Mouse (Mus musculus) CH12F3 (cell line): ENCODE measurements around the gene Arel1.

Experiments
- in situ Hi-C: fragments of 300-500 bp; cut with MboI; formaldehyde crosslinking; loops from 2 replicates; pipeline ENCODE4 v1.14.3; 2020; ENCODE audit warnings: low sequenced_read_pairs

The Arel1 gene

DNA sequence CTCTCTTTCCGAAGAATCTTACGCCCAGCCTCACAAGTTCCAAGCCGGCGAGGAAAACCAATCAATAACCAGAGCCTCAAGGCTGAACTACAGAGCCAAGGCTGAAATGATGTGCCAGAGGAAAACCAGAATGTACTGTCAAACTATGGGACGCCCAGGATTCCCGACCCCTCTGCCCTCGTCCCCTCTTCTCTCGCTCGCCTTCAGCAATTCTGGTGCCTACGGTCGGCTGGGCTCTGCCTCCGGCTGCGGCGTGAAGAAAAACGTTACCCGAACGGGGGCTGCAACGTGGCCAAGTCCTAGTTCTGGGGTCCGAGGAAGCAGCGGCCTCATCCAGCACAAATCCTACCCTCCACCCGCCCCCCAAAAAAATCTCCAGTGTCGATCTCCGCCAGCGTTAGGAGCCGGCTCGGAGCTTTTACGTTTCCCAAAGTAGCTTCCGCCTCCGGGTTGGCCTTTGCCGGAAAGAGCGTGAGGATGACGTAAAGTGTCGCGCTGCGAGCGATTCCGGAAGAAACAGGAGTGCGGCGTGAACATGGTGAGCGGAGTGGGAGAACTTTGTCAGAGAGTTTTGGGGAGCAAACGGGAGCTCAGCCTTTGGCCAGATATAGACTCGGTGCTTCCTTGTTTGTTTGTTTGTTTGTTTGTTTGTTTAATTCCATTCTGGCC is at the start of gene Arel1, which contains the start of gene Fcf1:
Arel1 (minus strand) TSS at position 473 of the 669 bp plus-strand sequence.
Fcf1 (plus strand) TSS at position 470 of the 669 bp plus-strand sequence.
- in situ Hi-C loops = no loop called here

DNA sequence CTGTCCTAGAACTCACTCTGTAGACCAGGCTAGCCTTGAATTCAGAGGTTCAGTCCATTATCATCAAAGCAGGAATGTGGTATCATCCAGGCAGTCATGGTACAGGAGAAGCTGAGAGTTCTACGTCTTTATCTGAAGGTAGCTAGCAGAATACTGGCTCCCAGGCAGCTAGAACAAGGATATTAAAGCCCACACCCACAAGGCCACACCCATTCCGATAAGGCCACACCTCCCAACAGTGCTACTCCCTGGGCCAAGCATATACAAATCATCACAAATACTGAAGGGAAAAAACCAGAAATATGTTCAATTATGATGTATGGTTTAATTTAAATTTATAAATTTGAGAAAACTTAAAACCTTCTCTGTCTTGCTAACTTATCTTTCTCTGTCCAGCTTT is 41.5 kb upstream of the Arel1 start:
- in situ Hi-C loops = no loop called here

DNA sequence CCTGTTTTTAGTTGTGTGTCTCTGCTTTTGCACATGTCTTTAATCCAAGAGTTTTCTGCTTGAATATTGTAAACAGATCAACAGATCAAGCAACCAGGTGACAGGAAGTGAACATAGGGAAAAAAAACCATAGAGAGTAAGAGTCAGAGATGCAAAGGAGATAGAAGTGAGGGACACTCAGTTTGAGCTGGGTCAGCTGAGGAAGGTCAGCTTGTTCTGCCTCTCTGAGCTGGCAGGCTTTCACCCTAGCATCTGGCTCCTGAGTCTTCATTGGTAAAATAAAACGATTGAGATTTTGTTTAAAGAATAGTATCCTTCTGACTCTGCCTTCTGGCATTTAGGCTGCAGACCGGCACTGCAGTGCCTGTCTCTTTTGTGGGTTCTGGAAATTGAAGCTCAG is 39.8 kb upstream of the Arel1 start:
- in situ Hi-C loops = no loop called here

DNA sequence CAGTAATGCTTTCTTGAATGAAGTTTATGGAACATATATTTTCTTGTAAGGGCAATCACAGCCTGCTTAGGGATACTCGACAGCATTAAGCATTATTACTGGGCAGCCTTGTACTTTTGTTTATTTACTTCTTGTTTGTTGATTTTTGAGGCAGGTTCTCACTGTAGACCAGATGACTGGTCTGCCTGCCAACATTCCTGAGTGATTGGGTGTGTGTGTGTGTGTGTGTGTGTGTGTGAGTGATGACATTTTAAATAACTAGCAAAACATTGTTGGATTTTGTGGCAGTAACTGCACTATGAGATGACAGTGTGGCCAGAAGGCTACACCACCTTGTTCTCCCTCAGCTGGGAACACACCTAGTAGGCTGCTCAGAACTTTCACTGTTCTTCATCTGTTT is 39.1 kb upstream of the Arel1 start:
- in situ Hi-C loops = no loop called here

DNA sequence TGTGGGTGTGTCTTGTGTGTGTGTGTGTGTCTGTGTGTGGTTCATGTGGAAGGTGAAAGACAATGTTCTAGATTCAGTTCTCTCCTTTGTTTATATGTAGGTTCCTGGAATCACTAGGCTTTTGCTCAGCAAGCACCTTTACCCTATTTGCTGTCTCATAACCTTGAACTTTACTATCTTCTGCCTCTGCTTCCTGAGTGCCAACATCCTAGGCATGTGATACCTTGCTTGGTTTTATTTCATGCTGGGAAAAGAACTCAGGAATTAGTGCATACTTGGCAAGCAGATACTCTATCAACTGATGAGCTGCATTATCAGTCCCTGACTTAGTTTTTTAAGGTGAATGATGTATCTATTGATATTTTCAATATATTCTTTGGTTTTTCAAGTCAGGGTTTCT is 36.3 kb upstream of the Arel1 start:
- in situ Hi-C loops = no loop called here

DNA sequence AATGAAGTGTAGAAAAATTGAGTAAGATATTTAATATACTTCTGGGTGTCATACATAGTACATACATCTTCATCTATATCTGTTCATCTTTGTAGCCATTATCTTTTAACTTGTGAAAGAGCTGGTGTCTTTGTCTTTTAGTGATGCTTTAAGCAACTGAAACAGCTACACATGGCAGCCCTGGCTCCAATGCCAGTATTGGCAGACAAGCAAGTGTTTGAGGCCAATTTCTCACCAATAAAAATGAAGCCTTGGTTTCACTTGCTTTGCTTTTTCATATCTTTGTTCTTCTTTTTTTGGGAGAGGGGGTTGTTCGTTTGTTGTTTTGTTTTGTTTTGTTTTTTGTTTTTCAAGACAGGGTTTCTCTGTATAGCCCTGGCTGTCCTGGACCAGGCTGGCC is 35.5 kb upstream of the Arel1 start:
- in situ Hi-C loops = no loop called here

DNA sequence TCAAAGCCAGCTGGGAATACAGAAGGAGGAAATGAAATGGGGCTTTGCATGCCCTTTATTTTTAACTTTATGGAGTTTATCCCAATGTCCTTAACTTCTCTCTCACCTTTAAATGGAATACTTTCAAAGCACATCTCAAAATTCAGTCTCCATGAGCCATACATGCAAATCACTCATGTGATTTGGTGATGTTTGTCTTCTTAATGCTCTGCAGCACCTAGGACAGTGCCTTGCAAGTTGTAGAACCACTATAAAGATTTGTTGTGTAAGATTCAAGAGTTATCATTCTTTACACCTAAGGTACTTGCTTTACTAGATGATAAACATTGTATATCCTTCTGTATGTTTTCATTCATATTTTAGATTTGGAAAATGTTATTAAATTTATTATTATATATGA is 28.4 kb upstream of the Arel1 start:
- in situ Hi-C loops = no loop called here

DNA sequence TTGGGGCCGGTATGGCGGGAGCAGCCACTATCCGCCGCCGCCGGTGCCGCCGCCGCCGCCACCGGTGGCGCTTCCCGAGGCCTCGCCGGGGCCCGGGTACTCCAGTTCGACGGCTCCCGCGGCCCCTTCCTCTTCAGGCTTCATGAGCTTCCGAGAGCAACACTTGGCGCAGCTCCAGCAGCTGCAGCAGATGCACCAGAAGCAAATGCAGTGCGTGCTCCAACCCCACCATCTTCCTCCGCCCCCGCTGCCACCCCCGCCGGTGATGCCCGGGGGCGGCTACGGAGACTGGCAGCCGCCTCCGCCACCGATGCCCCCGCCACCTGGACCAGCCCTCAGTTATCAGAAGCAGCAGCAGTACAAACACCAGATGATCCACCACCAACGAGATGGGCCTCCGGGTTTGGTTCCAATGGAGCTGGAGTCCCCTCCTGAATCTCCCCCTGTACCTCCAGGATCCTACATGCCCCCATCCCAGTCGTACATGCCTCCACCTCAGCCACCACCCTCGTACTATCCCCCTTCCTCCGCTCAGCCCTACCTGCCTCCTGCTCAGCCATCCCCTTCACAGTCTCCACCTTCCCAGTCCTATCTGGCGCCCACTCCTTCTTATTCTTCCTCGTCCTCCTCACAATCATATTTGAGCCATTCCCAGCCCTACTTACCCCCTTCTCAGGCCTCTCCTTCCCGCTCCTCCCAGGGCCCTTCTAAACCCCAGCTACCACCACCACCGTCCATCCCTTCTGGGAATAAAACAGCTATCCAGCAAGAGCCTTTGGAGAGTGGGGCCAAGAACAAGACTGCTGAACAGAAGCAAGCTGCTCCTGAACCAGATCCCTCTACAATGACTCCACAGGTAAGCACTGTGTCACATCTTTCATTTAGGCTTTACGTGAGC is 26.1 kb upstream of the Arel1 start:
- in situ Hi-C loops = no loop called here

DNA sequence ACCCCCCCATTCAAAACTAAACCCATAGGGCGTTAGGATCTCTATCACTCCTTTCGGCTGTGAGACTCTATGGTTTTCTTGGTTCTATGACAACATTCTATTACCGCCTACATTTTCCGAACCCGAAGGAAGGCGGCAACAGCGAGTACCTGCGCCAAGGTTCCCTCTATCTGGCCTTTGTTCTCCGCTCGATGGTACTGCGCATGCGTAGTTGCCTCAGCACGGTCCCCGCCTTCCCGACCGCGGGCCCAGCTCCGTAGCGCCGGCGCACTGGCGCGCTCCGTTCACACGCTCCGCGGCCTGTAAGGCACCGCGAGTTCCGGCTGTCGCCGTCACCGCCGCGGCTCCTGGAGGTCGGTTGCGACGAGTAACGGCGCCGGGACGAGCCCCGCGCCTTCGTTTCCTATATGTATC is 25.4 kb upstream of the Arel1 start, which contains the start of gene Ylpm1:
Ylpm1 (plus strand) TSS at position 239 of the 414 bp plus-strand sequence.
- in situ Hi-C loops = no loop called here

DNA sequence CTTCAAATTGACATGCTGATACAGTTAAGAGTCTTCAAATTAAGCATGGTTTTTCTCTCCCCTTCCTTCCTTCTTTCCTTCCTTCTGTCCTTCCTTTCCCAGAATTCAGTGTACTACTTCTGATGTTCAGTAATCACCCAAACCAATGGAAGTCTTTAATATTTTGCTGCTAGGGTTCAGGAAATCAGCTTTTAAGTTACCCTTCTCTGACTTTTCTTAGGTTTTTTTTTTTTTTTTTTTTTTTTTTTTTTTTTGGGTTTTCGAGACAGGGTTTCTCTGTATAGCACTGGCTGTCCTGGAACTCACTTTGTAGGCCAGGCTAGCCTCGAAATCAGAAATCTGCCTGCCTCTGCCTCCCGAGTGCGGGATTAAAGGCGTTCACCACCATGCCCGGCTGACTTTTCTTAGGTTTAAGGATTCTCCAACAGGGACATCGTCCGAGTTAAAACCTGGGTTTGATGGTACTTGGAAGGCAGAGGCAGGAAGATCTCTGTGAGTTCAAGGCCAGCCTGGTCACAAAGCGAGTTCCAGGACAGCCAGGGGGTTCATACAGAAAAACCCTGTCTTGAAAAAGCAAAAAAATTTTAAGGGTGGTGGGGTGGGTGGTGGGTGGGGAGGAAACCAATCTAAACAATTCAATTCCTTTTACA is 24.5 kb upstream of the Arel1 start:
- in situ Hi-C loops = no loop called here

DNA sequence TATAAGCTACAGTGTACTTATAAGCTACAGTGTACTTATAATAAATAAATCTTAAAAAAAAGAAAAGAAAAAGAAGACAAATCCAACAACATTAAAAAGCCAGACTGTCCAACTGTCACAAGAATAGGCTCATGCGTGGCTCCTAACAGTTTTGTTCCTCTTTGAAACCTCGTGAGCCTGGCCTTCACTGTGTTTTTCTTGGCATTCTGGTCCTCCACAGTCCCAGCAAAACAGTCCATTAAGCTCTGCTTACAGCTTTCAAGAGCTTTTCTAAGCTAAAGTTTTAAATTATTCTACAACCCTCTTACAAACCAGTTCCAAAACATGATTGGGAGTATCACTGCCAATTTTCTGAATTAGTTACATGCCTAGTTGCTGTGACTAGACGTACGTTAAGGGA is 18.8 kb upstream of the Arel1 start:
- in situ Hi-C loops = no loop called here

DNA sequence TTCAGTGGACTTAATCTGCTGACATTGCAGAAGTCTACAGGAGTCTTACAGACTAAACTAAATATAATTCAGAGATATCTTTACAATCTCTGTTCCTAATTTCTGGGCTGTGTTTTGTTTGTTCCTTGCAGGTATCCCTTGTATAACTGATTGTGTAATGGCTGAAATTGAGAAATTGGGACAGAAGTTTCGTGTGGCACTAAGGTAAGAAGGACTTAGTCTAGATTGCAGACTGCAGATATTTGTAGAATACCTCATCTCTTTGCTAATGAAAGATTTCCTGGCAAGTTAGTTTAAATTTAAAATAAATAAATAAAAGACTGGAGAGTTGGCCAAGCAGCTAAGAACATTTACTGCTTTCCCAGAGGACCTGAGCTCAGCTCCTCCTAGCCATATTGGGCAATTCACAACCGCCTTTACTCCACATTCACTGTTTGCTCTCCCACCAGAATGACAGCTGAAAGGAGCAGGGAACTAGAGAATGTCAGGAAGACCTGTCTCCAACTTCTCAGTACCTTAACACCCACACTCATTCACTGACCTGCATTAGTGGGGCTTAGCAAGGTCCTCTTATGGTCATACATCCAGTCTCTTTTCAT is 8.7 kb upstream of the Arel1 start:
- in situ Hi-C loops = no loop called here

DNA sequence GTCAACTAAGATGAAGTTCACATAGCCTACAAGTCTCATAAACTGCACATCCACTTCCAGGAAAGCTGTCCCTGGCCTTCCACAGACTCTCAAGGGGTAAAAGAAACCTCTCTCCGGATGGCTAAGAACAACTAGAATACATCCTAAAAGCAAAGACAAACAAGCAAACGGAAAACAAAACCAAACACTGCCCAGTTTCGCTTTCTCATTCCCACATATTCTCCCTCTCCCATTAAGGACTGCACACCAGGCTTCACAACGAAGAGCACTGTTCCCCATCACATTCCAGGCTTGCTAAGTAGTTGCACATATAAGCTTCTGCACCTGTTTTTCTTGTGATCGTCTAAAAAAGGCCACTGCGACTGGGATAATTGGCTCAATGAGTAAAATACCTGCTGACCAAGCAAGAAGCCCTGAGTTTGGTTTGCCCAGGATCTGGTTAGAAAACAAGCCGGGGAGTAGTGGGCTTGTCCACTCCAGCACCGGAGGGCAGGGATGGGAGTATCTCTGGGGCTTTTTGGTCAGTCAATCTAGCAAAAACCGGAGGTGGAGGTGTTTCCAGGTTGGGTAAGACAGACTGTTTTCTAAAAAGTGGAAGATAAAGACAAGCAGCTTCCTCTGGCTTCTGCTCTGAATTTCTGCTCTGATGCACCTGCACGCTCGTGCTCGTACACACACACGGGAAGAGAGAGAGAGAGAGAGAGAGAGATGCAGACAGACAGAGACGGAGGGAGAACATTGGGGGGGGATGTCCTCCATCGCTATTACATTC is 858 bp downstream of the Arel1 start:
- in situ Hi-C loops = no loop called here

DNA sequence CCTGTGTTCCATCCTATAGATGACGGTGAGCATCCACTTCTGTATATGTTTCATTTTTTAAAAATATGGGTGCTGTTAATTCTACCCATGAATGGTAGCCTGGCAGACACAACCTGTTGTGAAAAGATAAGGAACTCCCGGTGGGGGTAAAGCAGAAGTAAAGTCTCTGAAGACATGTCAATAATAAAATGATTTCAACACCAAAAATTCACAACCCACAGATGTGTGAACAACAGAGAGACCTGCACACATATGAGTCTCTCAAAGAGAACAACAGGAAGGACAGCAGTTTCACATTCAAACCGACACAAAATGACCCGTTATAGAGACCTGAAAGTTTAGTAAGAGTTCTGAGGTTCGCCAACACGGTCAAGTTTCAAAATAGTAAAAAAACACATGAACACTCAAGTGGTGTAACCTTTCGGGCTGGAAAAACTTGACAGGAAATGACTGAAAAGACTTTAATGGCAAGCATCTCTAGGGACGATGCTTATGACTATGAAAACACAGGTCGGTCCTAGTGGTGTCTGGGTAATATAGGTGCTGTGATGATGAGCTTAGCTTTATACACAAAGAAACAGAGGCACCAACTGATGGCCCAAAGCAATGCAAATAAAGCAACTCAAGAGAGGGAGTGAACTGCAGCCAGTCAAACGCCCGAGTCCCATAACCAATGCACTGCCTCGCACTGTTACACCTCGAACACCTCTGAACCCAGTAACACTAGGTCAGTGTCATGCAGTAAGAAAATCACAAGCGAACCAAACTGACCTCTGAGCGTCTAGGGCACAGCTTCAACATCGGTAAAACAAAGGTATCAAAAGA is 1.7 kb downstream of the Arel1 start:
- in situ Hi-C loops = no loop called here

DNA sequence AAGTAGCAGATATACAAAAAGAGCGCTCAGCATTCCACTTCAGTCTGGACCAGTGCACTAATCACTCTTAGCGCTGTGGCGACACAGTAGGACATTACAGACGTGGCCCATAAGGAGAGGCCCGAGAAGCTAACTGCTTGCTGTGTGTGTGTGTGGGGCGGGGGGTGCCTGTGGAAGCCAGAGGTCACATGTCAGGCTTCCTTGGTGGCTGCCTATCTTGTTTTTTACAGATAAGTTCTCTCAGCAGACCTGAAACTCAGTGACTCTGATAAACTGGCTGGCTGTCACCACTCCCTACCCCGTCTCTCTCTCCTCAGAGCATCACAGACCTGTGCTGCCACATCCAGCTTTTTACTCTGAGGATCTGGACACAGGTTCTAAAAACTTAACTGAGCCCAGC is 8.1 kb downstream of the Arel1 start:
- in situ Hi-C loops = no loop called here

DNA sequence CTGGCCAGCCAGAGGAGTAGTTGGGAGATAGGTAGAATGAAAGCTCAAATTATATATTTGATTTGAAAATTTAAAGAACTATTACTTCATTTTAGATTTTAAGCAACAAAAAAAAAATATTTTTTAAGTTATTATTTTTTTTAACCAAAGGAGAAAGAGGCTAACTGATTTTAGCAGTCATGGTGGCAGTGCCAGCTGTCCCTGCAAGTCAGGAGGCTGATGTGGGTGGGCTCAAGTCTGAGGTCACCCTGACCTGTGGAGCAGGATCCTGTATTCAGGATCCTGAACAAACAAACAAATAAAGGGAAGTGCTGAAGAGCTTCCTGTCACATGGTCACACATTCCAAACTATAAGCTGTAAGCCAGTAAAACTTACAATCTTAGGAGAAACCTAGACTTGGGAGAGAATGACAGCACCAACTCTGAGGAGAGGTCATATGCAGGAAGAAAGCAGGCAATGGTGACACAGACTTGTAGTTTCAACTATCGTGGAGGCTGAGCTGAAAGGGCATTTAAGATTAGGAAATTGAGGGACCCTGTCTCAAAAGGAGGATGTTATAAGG is 11.8 kb downstream of the Arel1 start:
- in situ Hi-C loops = no loop called here

DNA sequence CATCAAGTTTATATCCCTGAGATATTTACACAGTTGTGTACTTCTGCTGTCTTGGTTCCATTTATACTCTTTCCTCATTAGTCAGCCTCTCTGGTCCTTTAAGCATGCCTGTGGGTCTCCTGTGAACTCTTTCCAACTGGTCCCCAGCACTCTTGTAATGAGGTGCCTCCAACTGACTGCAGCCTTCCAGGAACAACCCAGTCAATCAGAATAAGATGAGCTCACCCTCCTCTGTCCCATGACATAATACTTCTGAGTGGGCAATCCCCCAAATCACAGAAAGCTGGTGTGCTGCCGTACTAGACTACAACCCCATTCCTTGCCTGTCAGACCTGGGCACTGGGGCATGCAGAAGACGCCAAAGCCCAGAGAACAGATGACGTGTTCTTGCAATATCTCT is 14.4 kb downstream of the Arel1 start:
- in situ Hi-C loops = no loop called here

DNA sequence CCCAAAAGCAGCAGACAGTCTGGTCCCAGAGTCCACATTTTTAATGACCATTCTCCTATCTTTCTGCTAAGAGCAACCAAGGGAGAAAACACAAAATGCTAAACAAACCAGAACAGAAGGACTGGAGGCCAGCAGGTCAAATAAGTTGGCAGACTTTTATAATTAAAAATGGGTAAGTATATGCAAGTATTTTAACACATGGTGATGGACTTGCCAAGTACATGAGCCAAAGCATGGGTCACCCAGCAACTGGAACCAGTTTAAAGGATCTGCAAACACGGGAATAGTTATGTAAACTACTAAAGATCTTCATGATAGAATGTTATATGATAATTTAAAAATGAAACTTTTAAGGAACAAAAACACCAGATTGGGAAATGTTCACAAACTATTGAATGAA is 18.3 kb downstream of the Arel1 start:
- in situ Hi-C loops = no loop called here

DNA sequence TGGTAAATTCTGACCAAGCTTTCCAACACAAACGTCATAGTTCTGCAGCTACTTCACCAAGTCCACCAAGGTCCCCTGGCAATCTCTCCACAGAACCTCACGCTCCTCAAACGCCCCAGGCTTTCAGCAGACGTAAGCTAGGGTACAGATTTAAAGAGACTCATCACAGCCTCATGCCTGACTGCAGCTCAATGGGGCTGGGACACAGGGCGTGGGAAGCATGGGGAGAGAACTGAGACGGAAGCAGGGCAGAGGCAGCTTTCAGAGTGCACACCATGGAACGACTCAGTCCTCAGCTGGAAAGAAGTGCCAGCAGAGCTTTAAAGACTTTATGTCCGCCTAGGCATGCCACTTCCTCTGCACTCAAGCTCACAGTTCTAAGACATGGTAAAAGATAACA is 19.2 kb downstream of the Arel1 start:
- in situ Hi-C loops = no loop called here
